Mouse (Mus musculus) limb, embryonic 10.5 days (tissue): Measurements from ENCODE around the gene Olfr1424. TPM values are rescaled to one million over a fixed set of nuclear protein-coding genes. Genes with fewer than 3 reads are reported as not detected.

Source experiments
- DNase-seq: peaks from one replicate; pipeline ENCODE4 v3.0.0-alpha.2; 2017; ENCODE audit warnings: low spot score
- H3K27ac ChIP-seq: fragments of 300-500 bp; sonication (generic); 2 replicates; pipeline ENCODE4 v1.5.1; 2016; ENCODE audit warnings: mild to moderate bottlenecking
- H3K27me3 ChIP-seq: fragments of 300-500 bp; sonication (generic); 2 replicates; pipeline ENCODE4 v1.6.1; 2016; ENCODE audit warnings: low read depth, mild to moderate bottlenecking; ENCODE audit not compliant: poor library complexity, severe bottlenecking
- H3K36me3 ChIP-seq: fragments of 300-500 bp; sonication (generic); 2 replicates; pipeline ENCODE4 v1.6.1; 2016; ENCODE audit warnings: mild to moderate bottlenecking, moderate library complexity
- H3K4me1 ChIP-seq: fragments of 300-500 bp; sonication (generic); 2 replicates; pipeline ENCODE4 v1.6.1; 2016
- H3K4me3 ChIP-seq: fragments of 300-500 bp; sonication (generic); 2 replicates; pipeline ENCODE4 v1.5.1; 2016; ENCODE audit warnings: mild to moderate bottlenecking, moderate library complexity
- H3K9me3 ChIP-seq: fragments of 300-500 bp; sonication (generic); replicated peaks from 2 replicates; pipeline ENCODE4 v1.6.1; 2016; ENCODE audit warnings: mild to moderate bottlenecking
- WGBS: fragments of 180-500 bp; shearing (Covaris S2); methylation state at CpG from one replicate; pipeline ENCODE4 v1.1.7; 2016; 5-methylcytosine and 5-hydroxymethylcytosine counted together
- polyA plus RNA-seq: library from polyadenylated mRNA; unstranded; fragments of >200 nt; fragmentation: Nextera tagmentation; extraction: Ambion mirVana; gene quantifications from 2 replicates; pipeline ENCODE4 v1.2.1, GENCODE M21; 2016

The Olfr1424 gene
- polyA plus RNA-seq, 1 experiment from 2014 or later, result not detected

DNA sequence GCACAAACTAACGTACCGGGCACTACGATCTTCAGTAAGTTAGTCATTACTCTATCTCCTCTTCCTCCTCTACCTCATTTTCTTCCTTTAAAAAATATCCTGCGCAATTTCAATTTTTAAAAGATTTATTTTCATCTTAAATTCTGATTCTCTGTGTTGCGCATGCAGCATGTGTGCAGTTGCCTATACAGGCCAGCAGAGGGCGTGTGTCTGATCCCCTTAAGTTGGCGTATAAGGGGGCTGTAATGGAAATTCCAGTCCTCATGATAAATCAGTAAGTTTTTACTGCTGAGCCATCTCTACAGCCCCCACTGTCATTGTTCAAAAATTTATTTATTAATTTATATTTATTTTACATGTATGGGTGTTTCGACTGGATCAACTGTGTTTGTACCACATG, 46.8 kb downstream of the Olfr1424 start:
- no peak for DNase-seq

DNA sequence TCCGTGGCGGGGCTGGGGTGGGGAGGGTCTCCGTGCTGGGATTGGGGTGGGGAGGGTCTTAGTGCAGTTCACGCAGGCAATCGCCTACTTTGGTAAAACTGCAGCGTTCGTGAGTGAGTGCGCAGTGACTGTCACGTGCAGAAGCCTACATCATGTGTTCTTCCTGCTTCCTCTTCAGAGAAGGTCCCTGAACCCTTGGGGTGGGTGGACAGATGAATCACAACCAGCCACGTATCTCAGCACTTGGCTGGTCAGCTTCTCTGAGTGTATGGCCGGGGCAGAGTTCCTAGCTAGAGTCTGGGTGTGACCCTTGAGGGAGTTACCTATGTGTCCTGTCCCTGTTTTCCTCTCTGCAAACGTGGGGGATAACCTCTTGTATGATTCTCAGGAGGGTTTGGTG, 49.3 kb downstream of the Olfr1424 start:
- no peaks in the 10 kb centered on the region for H3K36me3 ChIP-seq
- no peaks in the 10 kb centered on the region for H3K27me3 ChIP-seq
- H3K4me3 ChIP-seq, result peak overlapping the region; percentile 66
- 0% methylated on average over 12 of the region's 12 CpGs for WGBS
- no peaks in the 10 kb centered on the region for H3K9me3 ChIP-seq
- peak overlapping the region; percentile 58 for H3K27ac ChIP-seq
- peaks cover 7% of the 10 kb centered on the region; the same call in 1 of the 2 replicates for H3K4me1 ChIP-seq
- peak; percentile 54 for DNase-seq

More for the DNA sequence above, 46.8 kb downstream of the Olfr1424 start:
- H3K4me1 ChIP-seq, result no peaks in the 10 kb centered on the region
- no peak overlapping the region for H3K4me3 ChIP-seq
- no peaks in the 10 kb centered on the region for H3K9me3 ChIP-seq
- no peaks in the 10 kb centered on the region for H3K27me3 ChIP-seq
- no peak overlapping the region for H3K27ac ChIP-seq
- WGBS, result 66% methylated on average over 8 of the region's 8 CpGs
- no peaks in the 10 kb centered on the region for H3K36me3 ChIP-seq

DNA sequence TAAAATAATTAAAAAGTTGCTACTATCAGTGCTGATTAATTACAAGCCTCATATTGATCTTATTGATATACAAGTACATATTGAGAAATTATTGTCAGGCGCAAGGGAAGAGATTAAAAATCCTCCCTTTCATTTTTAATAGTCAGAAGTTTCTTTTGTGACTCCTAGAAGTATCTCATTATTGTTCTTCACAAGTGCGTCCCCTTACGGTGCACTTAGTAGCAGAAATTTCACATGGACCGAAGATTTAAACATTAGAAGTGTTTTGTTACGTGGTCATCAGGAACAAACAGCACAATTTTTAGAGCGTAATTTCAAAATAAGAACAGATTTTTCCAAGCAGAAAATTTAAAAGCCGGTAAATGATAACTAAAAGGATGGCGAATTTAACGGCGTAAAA, 49.9 kb downstream of the Olfr1424 start:
- no peaks in the 10 kb centered on the region for H3K36me3 ChIP-seq
- peak overlapping the region; percentile 66 for H3K4me3 ChIP-seq
- no peak for DNase-seq
- H3K27ac ChIP-seq, result peak overlapping the region; percentile 58; the same call in 1 of the 2 replicates
- peaks cover 11% of the 10 kb centered on the region for H3K4me1 ChIP-seq
- no peaks in the 10 kb centered on the region for H3K9me3 ChIP-seq
- 3% methylated on average over 10 of the region's 10 CpGs for WGBS
- no peaks in the 10 kb centered on the region for H3K27me3 ChIP-seq

DNA sequence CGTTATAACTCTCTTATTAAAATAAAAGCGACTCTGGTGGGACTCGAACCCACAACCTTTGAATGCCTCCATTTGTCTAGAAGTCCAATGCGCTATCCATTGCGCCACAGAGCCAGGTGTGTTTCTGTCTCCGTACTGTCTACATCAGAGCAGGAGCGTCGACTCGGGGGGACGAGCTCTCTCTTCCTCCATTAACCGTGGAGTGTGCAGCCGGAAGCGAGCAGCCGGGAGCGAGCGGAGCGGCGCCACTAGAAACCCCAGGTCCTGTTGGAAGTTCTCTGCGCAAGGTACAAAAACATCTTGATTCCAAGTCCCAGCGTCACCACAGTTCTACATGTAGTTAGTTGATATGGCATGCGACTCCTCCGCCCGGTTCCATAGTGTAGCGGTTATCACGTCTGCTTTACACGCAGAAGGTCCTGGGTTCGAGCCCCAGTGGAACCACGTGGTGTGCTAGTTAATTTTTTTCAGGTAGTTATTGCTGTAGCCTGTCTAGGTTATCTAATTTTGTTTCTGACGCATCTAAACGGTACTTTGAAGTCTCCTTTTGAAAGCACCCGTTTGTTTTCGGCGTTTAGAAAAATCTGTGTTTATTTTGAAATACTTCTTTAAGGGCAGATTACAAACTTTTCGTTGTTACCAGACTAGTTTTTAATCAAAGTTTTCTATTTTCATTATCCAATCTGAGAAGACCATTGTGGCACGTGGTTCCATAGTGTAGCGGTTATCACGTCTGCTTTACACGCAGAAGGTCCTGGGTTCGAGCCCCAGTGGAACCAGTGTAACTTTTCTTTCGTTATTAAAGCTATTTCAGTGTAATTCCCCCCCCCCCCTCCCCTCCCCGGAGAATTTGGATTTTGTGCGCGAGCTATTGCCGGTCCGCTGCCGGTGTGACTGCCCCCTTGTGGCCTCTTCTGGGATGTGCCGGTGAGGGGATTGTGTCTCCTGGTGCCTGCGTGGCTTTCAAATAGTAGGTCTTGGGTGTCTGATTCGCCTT, 50.6 kb downstream of the Olfr1424 start:
- peak; percentile 95 for DNase-seq
- WGBS, result under 1% methylated on average over 49 of the region's 49 CpGs
- H3K9me3 ChIP-seq, result no peaks in the 10 kb centered on the region
- H3K4me3 ChIP-seq, result peak overlapping the region; percentile 66
- no peaks in the 10 kb centered on the region for H3K27me3 ChIP-seq
- peak overlapping the region; percentile 89 for H3K27ac ChIP-seq
- no peaks in the 10 kb centered on the region for H3K36me3 ChIP-seq
- peaks cover 19% of the 10 kb centered on the region for H3K4me1 ChIP-seq

DNA sequence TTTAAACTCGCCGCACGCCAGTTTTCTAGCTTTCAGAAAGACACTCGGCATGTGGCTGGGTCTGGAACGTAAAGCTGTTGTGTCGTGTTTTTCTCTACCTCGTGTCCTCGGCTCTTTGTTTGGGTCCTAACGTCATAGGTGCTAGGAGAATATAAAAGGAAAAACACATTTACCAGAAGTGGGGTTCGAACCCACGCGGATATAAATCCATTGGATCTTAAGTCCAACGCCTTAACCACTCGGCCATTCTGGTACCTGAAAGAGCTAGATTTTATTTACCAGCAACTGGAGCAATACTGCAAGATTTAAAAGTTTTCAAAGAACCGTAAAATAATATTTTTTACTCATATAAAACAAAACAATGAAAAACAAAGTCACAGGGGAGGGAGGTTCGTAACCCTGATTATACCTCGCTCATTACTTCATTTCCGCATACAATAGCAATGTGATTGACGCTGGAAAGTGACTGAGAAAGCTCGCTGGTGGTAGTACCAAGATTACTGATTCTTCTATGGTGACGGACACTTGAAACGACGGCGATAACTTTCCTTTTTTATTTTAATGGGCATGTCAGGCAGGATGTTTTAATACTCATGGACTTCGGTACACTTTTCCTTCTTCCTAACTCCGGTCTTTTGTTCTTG, 51.4 kb downstream of the Olfr1424 start:
- H3K4me1 ChIP-seq, result peaks cover 24% of the 10 kb centered on the region
- WGBS, result under 1% methylated on average over 26 of the region's 26 CpGs
- H3K27ac ChIP-seq, result peak overlapping the region; percentile 89
- no peaks in the 10 kb centered on the region for H3K9me3 ChIP-seq
- no peaks in the 10 kb centered on the region for H3K36me3 ChIP-seq
- H3K27me3 ChIP-seq, result no peaks in the 10 kb centered on the region
- H3K4me3 ChIP-seq, result peak overlapping the region; percentile 66
- peak; percentile 69 for DNase-seq

DNA sequence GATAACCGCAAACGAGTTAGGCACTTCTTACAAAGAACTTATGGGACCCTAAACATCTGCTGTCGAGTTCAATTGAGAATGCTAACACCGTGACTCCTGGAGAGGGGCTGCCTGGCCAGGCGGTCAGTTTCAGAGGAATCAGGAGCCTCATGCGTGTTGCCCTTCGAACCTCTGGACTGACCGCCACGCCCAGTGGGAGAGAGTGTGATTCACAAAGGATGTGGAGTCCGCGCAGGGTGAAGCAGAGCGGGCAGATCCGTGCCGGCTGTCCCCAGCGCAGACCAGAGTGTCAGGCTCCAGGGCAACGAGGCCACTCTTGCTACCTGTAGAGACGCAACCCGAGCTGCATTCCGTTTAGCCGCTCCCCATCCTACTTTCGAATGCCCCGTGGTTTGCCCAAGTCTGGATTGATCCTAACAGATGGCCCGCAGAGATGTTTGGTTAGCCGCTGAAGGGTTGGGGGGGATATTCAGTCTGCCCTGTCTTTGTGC, 52.2 kb downstream of the Olfr1424 start:
- no peaks in the 10 kb centered on the region for H3K9me3 ChIP-seq
- peak overlapping the region; percentile 89 for H3K27ac ChIP-seq
- H3K36me3 ChIP-seq, result no peaks in the 10 kb centered on the region
- H3K27me3 ChIP-seq, result no peaks in the 10 kb centered on the region
- WGBS, result 0% methylated on average over 24 of the region's 24 CpGs
- peak overlapping the region; percentile 66 for H3K4me3 ChIP-seq
- peaks cover 24% of the 10 kb centered on the region for H3K4me1 ChIP-seq
- DNase-seq, result peak; percentile 84

DNA sequence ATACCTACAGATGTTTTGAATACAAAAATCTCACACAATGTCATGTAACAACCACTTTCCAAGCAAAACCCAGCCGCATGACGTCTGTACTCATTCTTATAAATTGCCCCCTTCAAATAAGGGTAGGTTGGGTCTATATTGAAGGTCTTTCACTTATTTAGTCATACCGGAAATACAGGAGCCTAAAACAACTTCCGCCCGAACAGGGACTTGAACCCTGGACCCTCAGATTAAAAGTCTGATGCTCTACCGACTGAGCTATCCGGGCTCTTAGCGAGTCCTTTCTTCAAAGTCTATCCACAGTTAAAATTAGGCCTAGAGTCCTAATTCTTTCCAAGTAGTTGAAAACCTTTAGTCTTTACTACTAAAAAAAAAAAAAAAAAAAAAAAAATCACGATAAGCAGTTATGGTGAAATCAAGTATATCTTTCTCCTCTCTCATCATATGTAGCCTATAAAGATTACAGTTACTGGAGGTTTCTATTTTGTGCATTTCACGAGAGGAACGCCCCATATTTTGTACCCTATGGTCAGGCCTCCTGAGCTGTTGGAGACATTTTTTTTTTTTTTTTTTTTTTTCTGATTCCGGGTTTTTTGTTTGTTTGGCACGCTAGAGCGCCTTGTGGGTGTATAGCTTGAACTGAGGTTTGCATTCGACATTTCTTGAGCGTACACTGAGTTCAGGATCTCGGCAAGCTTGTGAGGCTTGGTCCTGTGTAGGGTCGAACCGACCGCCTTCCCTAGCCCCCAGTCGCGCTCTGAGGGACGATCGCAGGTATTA, 52.8 kb downstream of the Olfr1424 start:
- Histone ChIP-seq H3K4me3 (peak overlapping the region; percentile 66), H3K27me3 (no peaks in the 10 kb centered on the region), H3K36me3 (no peaks in the 10 kb centered on the region), H3K27ac (peak overlapping the region; percentile 89), H3K9me3 (no peaks in the 10 kb centered on the region), H3K4me1 (peaks cover 25% of the 10 kb centered on the region)
- DNase-seq, result peak; percentile 76
- WGBS, result under 1% methylated on average over 24 of the region's 24 CpGs

Other genes with a start within 250 kb of the Olfr1424 start
- gene Stx3, start 243.3 kb downstream of the Olfr1424 start, polyA plus RNA-seq, result 5.6 and 6.3 TPM in 2 replicates
- 0.06 TPM in 1 of 2 replicates, not detected in the other for gene Olfr1417, start 223.5 kb downstream of the Olfr1424 start, polyA plus RNA-seq
- gene Olfr1418, start 201.6 kb downstream of the Olfr1424 start, polyA plus RNA-seq, result not detected in 2 replicates
- gene Olfr1419, start 187.6 kb downstream of the Olfr1424 start, polyA plus RNA-seq, result not detected in 2 replicates
- gene Olfr1420, start 176.1 kb downstream of the Olfr1424 start, polyA plus RNA-seq, result not detected in 2 replicates
- gene Patl1, start 150.3 kb downstream of the Olfr1424 start, polyA plus RNA-seq, result 20.4 and 21.2 TPM in 2 replicates
- gene Osbp, start 96.7 kb downstream of the Olfr1424 start, polyA plus RNA-seq, result 3.3 and 3.4 TPM in 2 replicates
- gene Olfr1423, start 21.4 kb downstream of the Olfr1424 start, polyA plus RNA-seq, result 0.05 and 0.06 TPM in 2 replicates
- not detected in 2 replicates for gene Olfr1425, start 15.0 kb upstream of the Olfr1424 start, polyA plus RNA-seq
- gene Olfr1426, start 29.3 kb upstream of the Olfr1424 start, polyA plus RNA-seq, result not detected in 2 replicates
- gene Olfr1427, start 40.7 kb upstream of the Olfr1424 start, polyA plus RNA-seq, result not detected in 2 replicates
- gene Olfr1428, start 53.2 kb upstream of the Olfr1424 start, polyA plus RNA-seq, result not detected in 2 replicates
- not detected in 2 replicates for gene Olfr76, start 60.5 kb upstream of the Olfr1424 start, polyA plus RNA-seq
- not detected in 2 replicates for gene Olfr1555-ps1, start 107.4 kb upstream of the Olfr1424 start, polyA plus RNA-seq
- not detected in 2 replicates for gene Olfr1431, start 138.0 kb upstream of the Olfr1424 start, polyA plus RNA-seq
- not detected in 2 replicates for gene Olfr1432, start 169.9 kb upstream of the Olfr1424 start, polyA plus RNA-seq
- gene Olfr262, start 179.0 kb upstream of the Olfr1424 start, polyA plus RNA-seq, result not detected in 2 replicates
- gene Olfr235, start 198.3 kb upstream of the Olfr1424 start, polyA plus RNA-seq, result not detected in 2 replicates
- gene Olfr1434, start 217.2 kb upstream of the Olfr1424 start, polyA plus RNA-seq, result not detected in 2 replicates
- not detected in 2 replicates for gene Olfr1436, start 236.4 kb upstream of the Olfr1424 start, polyA plus RNA-seq